Comparison of ENCODE assay signal across 15 mouse cellular contexts in genomic region chr6:21839244-21839814, GRCm38 (mm10). TPM values are rescaled to one million over a fixed set of nuclear protein-coding genes. Genes with fewer than 3 reads are reported as not detected.
DNase-seq lines count a peak whose midpoint lies in the region; ATAC-seq lines count a peak whose summit lies in the region.
"Had no signal": no experiment of that assay in that cellular context is flagged by ENCODE, and none has a peak within 500 bp of the region (broad histone marks: within the 10 kb centered on the region; RNA-seq: fewer than 3 reads in every experiment).

No protein-coding gene starts in this region.

- no peak overlapping the region for H3K4me3 ChIP-seq in heart, embryonic 10.5 days
- H3K4me3 ChIP-seq in embryonic facial prominence, embryonic 10.5 days = no peak overlapping the region
- no peak overlapping the region for H3K4me3 ChIP-seq in forebrain, embryonic 16.5 days (replicated peaks; ENCODE audit: low read length)
- H3K4me3 ChIP-seq: gastrocnemius, adult 2 months; left cerebral cortex, adult 2 months; limb, embryonic 15.5 days had no signal

- peak overlapping the region; percentile 30; the same call in 1 of the 2 replicates for H3K27ac ChIP-seq in heart, embryonic 10.5 days
- no peak overlapping the region for H3K27ac ChIP-seq in embryonic facial prominence, embryonic 10.5 days (replicated peaks)
- H3K27ac ChIP-seq in forebrain, embryonic 16.5 days (ENCODE audit: low read length) = no peak overlapping the region
- H3K27ac ChIP-seq: left cerebral cortex, adult 2 months had no signal

- DNase-seq in heart, embryonic 10.5 days (ENCODE audit: low spot score) = no peak
- DNase-seq in heart, adult 18-20 months = no peak
- peak; percentile 26 for DNase-seq in kidney, postnatal 10 days
- DNase-seq in kidney, adult 18-20 months = no peak
- peak; percentile 35 for DNase-seq in embryonic facial prominence, embryonic 10.5 days (ENCODE audit: low spot score)
- DNase-seq in urinary bladder, postnatal 14 days (ENCODE audit: low spot score) = no peak
- no peak for DNase-seq in thymus, adult 18-20 months
- DNase-seq: cerebellum, adult 18-20 months; gastrocnemius, adult 2 months; thymus, adult 2 months had no signal

- peaks cover 12% of the 10 kb centered on the region for H3K36me3 ChIP-seq in heart, embryonic 10.5 days
- H3K36me3 ChIP-seq in embryonic facial prominence, embryonic 10.5 days (replicated peaks) = peaks cover 16% of the 10 kb centered on the region
- peaks cover 7% of the 10 kb centered on the region for H3K36me3 ChIP-seq in forebrain, embryonic 16.5 days (ENCODE audit: control insufficient read depth, insufficient read depth)
- H3K36me3 ChIP-seq: G1E had no signal

- H3K9me3 ChIP-seq in heart, embryonic 10.5 days = no peaks in the 10 kb centered on the region
- no peaks in the 10 kb centered on the region for H3K9me3 ChIP-seq in embryonic facial prominence, embryonic 10.5 days
- H3K9me3 ChIP-seq in forebrain, embryonic 16.5 days (ENCODE audit: control insufficient read depth, low read length) = no peaks in the 10 kb centered on the region
- H3K9me3 ChIP-seq: G1E; limb, embryonic 15.5 days had no signal

- peaks cover 18% of the 10 kb centered on the region for H3K4me1 ChIP-seq in heart, embryonic 10.5 days
- peaks cover 18% of the 10 kb centered on the region for H3K4me1 ChIP-seq in embryonic facial prominence, embryonic 10.5 days
- peaks cover 12% of the 10 kb centered on the region for H3K4me1 ChIP-seq in forebrain, embryonic 16.5 days (replicated peaks; ENCODE audit: control insufficient read depth, insufficient read depth, low read length)

- no peaks in the 10 kb centered on the region for H3K27me3 ChIP-seq in heart, embryonic 10.5 days (ENCODE audit: insufficient read depth, poor library complexity, severe bottlenecking)
- H3K27me3 ChIP-seq in embryonic facial prominence, embryonic 10.5 days (replicated peaks; ENCODE audit: low read depth, poor library complexity, severe bottlenecking) = no peaks in the 10 kb centered on the region
- no peaks in the 10 kb centered on the region for H3K27me3 ChIP-seq in forebrain, embryonic 16.5 days (replicated peaks; ENCODE audit: control insufficient read depth, insufficient read depth, low read length)
- H3K27me3 ChIP-seq: limb, embryonic 15.5 days had no signal

- no peak overlapping the region for H3K9ac ChIP-seq in forebrain, embryonic 16.5 days (replicated peaks; ENCODE audit: low read depth, low read length)
- H3K9ac ChIP-seq: limb, embryonic 15.5 days had no signal

- H3K4me2 ChIP-seq in forebrain, embryonic 16.5 days (ENCODE audit: low read length) = no peak overlapping the region
- H3K4me2 ChIP-seq: heart, embryonic 11.5 days; limb, embryonic 15.5 days had no signal

- 61% methylated on average over 10 of the region's 10 CpGs for WGBS in heart, embryonic 10.5 days
- 66% methylated on average over 10 of the region's 10 CpGs for WGBS in embryonic facial prominence, embryonic 10.5 days
- 37% methylated on average over 10 of the region's 10 CpGs for WGBS in forebrain, embryonic 16.5 days

- ATAC-seq in forebrain, embryonic 16.5 days = peak; percentile 28; the same call in 1 of the 2 replicates

RNA-seq across cellular contexts. Expression of gene Tspan12, which starts 13.0 kb away (rescaled TPM):
- polyA plus RNA-seq in heart, embryonic 10.5 days (2016; fragmentation: Nextera tagmentation; extraction: Ambion mirVana) = 67.3 and 67.5 TPM in 2 replicates
- 10 to 100 TPM; 75.8 to 82.4 TPM for total RNA-seq in heart, adult 18-20 months (2021)
- polyA plus RNA-seq in embryonic facial prominence, embryonic 10.5 days (2016; fragmentation: Nextera tagmentation; extraction: Ambion mirVana) = 63.8 and 64.9 TPM in 2 replicates
- polyA plus RNA-seq in forebrain, embryonic 16.5 days (2015; fragmentation: Nextera tagmentation; extraction: Ambion mirVana) = 51.7 and 63.0 TPM in 2 replicates

Comparison
In these comparisons a context has a peak if more than half of its experiments do, and no peak if none do; other contexts are left out.
1. DNase-seq: peak in kidney, postnatal 10 days (single experiment) and embryonic facial prominence, embryonic 10.5 days (single experiment); none in heart, embryonic 10.5 days (single experiment), heart, adult 18-20 months (0 of 2), kidney, adult 18-20 months (single experiment), urinary bladder, postnatal 14 days (single experiment) and thymus, adult 18-20 months (0 of 2).